ENCODE assay signal across 7 mouse cellular contexts in the genomic region with DNA sequence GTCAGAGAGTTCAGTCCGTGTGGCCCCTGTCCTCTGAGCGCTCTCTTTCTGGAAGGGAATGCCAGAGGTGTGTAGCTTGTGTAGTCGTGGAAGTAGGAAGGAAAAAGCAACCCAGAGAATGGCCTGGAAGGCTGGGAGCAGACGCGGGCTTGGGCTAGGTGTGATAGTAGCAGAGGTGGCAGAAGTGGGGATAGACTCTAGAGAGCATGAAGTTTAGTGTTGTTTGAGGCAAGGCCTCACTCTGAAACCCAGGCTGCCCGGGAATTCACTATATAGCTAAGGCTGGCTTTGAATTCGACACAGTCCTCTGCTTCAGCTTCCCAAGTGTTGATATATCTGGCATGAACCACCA. TPM values are rescaled to one million over a fixed set of nuclear protein-coding genes. Genes with fewer than 3 reads are reported as not detected.
A peak's percentile ranks its signal among the peaks of the same experiment; 100 is the strongest.
DNase-seq lines count a peak whose midpoint lies in the region; ATAC-seq and TF ChIP-seq lines count a peak whose summit lies in the region.

No protein-coding gene starts in this region.

- TF ChIP-seq POLR2A in testis, adult 2 months (IDR thresholded peaks at IDR 0.05; ENCODE audit: control insufficient read depth, low read depth, low read length) = no peak

- H3K27ac ChIP-seq in testis, adult 2 months (ENCODE audit: control insufficient read depth, insufficient read depth, low read depth, low read length) = peak overlapping the region; percentile 2; the same call in 1 of the 2 replicates
- H3K27ac ChIP-seq in forebrain, embryonic 13.5 days = no peak overlapping the region
- H3K27ac ChIP-seq in liver, embryonic 16.5 days (ENCODE audit: low read length) = peak overlapping the region; percentile 31; the same call in 1 of the 2 replicates

- TF ChIP-seq CTCF in testis, adult 2 months (IDR thresholded peaks at IDR 0.05; ENCODE audit: control insufficient read depth, insufficient read depth, insufficient replicate concordance, low read depth, low read length) = no peak

- no peaks in the 10 kb centered on the region for H3K9me3 ChIP-seq in forebrain, embryonic 13.5 days (replicated peaks)
- H3K9me3 ChIP-seq in liver, embryonic 16.5 days (replicated peaks; ENCODE audit: control insufficient read depth, low read length) = no peaks in the 10 kb centered on the region

- WGBS in forebrain, embryonic 13.5 days = 1% methylated on average over 7 of the region's 7 CpGs
- under 1% methylated on average over 7 of the region's 7 CpGs for WGBS in liver, embryonic 16.5 days (ENCODE audit: insufficient replicate concordance)

- peaks cover 2% of the 10 kb centered on the region for H3K36me3 ChIP-seq in testis, adult 2 months (ENCODE audit: control insufficient read depth, insufficient read depth, low read length)
- peaks cover 26% of the 10 kb centered on the region for H3K36me3 ChIP-seq in forebrain, embryonic 13.5 days (ENCODE audit: poor library complexity, severe bottlenecking)
- peaks cover 7% of the 10 kb centered on the region; the same call in 1 of the 2 replicates for H3K36me3 ChIP-seq in liver, embryonic 16.5 days (ENCODE audit: control insufficient read depth, insufficient read depth)

- peak overlapping the region; percentile 88 for H3K4me3 ChIP-seq in testis, adult 2 months (ENCODE audit: control insufficient read depth, low read depth, low read length)
- H3K4me3 ChIP-seq in forebrain, embryonic 13.5 days = peak overlapping the region; percentile 76
- peak overlapping the region; percentile 70 for H3K4me3 ChIP-seq in liver, embryonic 16.5 days (ENCODE audit: low read depth, low read length)

- H3K27me3 ChIP-seq in testis, adult 2 months (ENCODE audit: control insufficient read depth, insufficient read depth, low read length) = no peaks in the 10 kb centered on the region
- no peaks in the 10 kb centered on the region for H3K27me3 ChIP-seq in forebrain, embryonic 13.5 days
- H3K27me3 ChIP-seq in liver, embryonic 16.5 days (ENCODE audit: control insufficient read depth, insufficient read depth, low read depth, low read length) = no peaks in the 10 kb centered on the region

- H3K4me2 ChIP-seq in forebrain, embryonic 13.5 days = peak overlapping the region; percentile 73
- H3K4me2 ChIP-seq in liver, embryonic 16.5 days (ENCODE audit: low read depth, low read length) = peak overlapping the region; percentile 88

- no peaks in the 10 kb centered on the region; the same call in 1 of the 2 replicates for H3K4me1 ChIP-seq in testis, adult 2 months (ENCODE audit: control insufficient read depth, insufficient read depth, low read length)
- H3K4me1 ChIP-seq in forebrain, embryonic 13.5 days = peaks cover 23% of the 10 kb centered on the region
- peaks cover 15% of the 10 kb centered on the region for H3K4me1 ChIP-seq in liver, embryonic 16.5 days (ENCODE audit: control insufficient read depth, low read depth, low read length)

- DNase-seq in testis, postnatal 10 days (ENCODE audit: low spot score) = no peak
- no peak for DNase-seq in layer of hippocampus, postnatal 36 days
- no peak for DNase-seq in right cerebral cortex, adult 18-20 months
- DNase-seq in adrenal gland, adult 8-10 months = no peak

- ATAC-seq in forebrain, embryonic 13.5 days = peak; percentile 37; the same call in 1 of the 2 replicates
- ATAC-seq in liver, embryonic 16.5 days (ENCODE audit: low read depth) = peak; percentile 47

- peak overlapping the region; percentile 80 for H3K9ac ChIP-seq in forebrain, embryonic 13.5 days
- H3K9ac ChIP-seq in liver, embryonic 16.5 days (ENCODE audit: low read depth, low read length) = peak overlapping the region; percentile 73

RNA-seq across cellular contexts. Expression of gene 1700088E04Rik, which starts 0.5 kb away (rescaled TPM):
- 115 and 133 TPM in 2 replicates for polyA plus RNA-seq in testis, adult 2 months (2012; rRNA removed)
- polyA plus RNA-seq in forebrain, embryonic 13.5 days (2015; fragmentation: Nextera tagmentation; extraction: Ambion mirVana) = 12.1 and 13.7 TPM in 2 replicates
- 0.63 and 0.96 TPM in 2 replicates for polyA plus RNA-seq in liver, embryonic 16.5 days (2015; fragmentation: Nextera tagmentation; extraction: Ambion mirVana)
- total RNA-seq in layer of hippocampus, postnatal 36 days (2021) = 1 to 10 TPM; 8.9 to 9.3 TPM
- total RNA-seq in adrenal gland, adult 8-10 months (2022) = 10 to 100 TPM in 2 of 4 experiments, 1 to 10 TPM in 2; 7.0 to 14.8 (median 10.2) TPM

RNA-seq across cellular contexts. Expression of gene Polr2f, which starts 0.7 kb away (rescaled TPM):
- 41.1 and 42.2 TPM in 2 replicates for polyA plus RNA-seq in testis, adult 2 months (2012; rRNA removed)
- polyA plus RNA-seq in forebrain, embryonic 13.5 days (2015; fragmentation: Nextera tagmentation; extraction: Ambion mirVana) = 300 and 353 TPM in 2 replicates
- 120 and 121 TPM in 2 replicates for polyA plus RNA-seq in liver, embryonic 16.5 days (2015; fragmentation: Nextera tagmentation; extraction: Ambion mirVana)
- total RNA-seq in layer of hippocampus, postnatal 36 days (2021) = 100 to 1,000 TPM in 1 of 2 experiments, 10 to 100 TPM in 1; 98.9 to 101 TPM
- total RNA-seq in adrenal gland, adult 8-10 months (2022) = 100 to 1,000 TPM; 120 to 161 (median 139) TPM

RNA-seq across cellular contexts. Expression of gene Sox10, which starts 23.5 kb away (rescaled TPM):
- 1.5 and 1.6 TPM in 2 replicates for polyA plus RNA-seq in testis, adult 2 months (2012; rRNA removed)
- polyA plus RNA-seq in forebrain, embryonic 13.5 days (2015; fragmentation: Nextera tagmentation; extraction: Ambion mirVana) = 0.45 and 0.49 TPM in 2 replicates
- 0.05 and 0.13 TPM in 2 replicates for polyA plus RNA-seq in liver, embryonic 16.5 days (2015; fragmentation: Nextera tagmentation; extraction: Ambion mirVana)
- total RNA-seq in layer of hippocampus, postnatal 36 days (2021) = 10 to 100 TPM; 28.9 to 31.6 TPM
- 1 to 10 TPM; 1.4 to 2.6 (median 2.4) TPM for total RNA-seq in adrenal gland, adult 8-10 months (2022)

RNA-seq across cellular contexts. Expression of gene Micall1, which starts 32.8 kb away (rescaled TPM):
- 75.8 and 85.0 TPM in 2 replicates for polyA plus RNA-seq in testis, adult 2 months (2012; rRNA removed)
- polyA plus RNA-seq in forebrain, embryonic 13.5 days (2015; fragmentation: Nextera tagmentation; extraction: Ambion mirVana) = 5.4 and 6.5 TPM in 2 replicates
- polyA plus RNA-seq in liver, embryonic 16.5 days (2015; fragmentation: Nextera tagmentation; extraction: Ambion mirVana) = 0.93 and 1.0 TPM in 2 replicates
- total RNA-seq in layer of hippocampus, postnatal 36 days (2021) = 10 to 100 TPM; 33.1 to 34.5 TPM
- total RNA-seq in adrenal gland, adult 8-10 months (2022) = 10 to 100 TPM; 40.6 to 88.2 (median 55.8) TPM
